Mouse (Mus musculus) midbrain, embryonic 13.5 days (tissue): ENCODE results near the gene Kif3a. TPM values are rescaled to one million over a fixed set of nuclear protein-coding genes. Genes with fewer than 3 reads are reported as not detected.
"Not testable (repeated sequence)": the region's sequence is repeated elsewhere in the genome, so short reads cannot be mapped to it uniquely, and the experiment has no call there.

Experiments
- ATAC-seq: fragments of 200-750 bp; cut with Nextera tagmentation; 2 replicates; pipeline ENCODE4 v1.8.0; 2017; ENCODE audit warnings: mild to moderate bottlenecking, moderate TSS enrichment, moderate library complexity
- H3K27ac ChIP-seq: fragments of 300-500 bp; sonication (generic); 2 replicates; pipeline ENCODE4 v1.5.1; 2015; ENCODE audit warnings: inconsistent platforms, mild to moderate bottlenecking, moderate library complexity
- H3K27me3 ChIP-seq: fragments of 300-500 bp; sonication (generic); 2 replicates; pipeline ENCODE4 v1.6.1; 2015; ENCODE audit warnings: mild to moderate bottlenecking, inconsistent platforms
- H3K36me3 ChIP-seq: fragments of 300-500 bp; sonication (generic); 2 replicates; pipeline ENCODE4 v1.6.1; 2015; ENCODE audit warnings: mild to moderate bottlenecking, inconsistent platforms
- H3K4me1 ChIP-seq: fragments of 300-500 bp; sonication (generic); replicated peaks from 2 replicates; pipeline ENCODE4 v1.6.1; 2015; ENCODE audit warnings: inconsistent platforms
- H3K4me2 ChIP-seq: fragments of 300-500 bp; sonication (generic); replicated peaks from 2 replicates; pipeline ENCODE4 v1.6.1; 2015; ENCODE audit warnings: moderate library complexity, mild to moderate bottlenecking, inconsistent platforms
- H3K4me3 ChIP-seq: fragments of 300-500 bp; sonication (generic); replicated peaks from 2 replicates; pipeline ENCODE4 v1.5.1; 2015; ENCODE audit warnings: mild to moderate bottlenecking, inconsistent platforms
- H3K9ac ChIP-seq: fragments of 300-500 bp; sonication (generic); replicated peaks from 2 replicates; pipeline ENCODE4 v1.6.1; 2015; ENCODE audit warnings: mild to moderate bottlenecking, inconsistent platforms
- H3K9me3 ChIP-seq: fragments of 300-500 bp; sonication (generic); 2 replicates; pipeline ENCODE4 v1.6.1; 2016; ENCODE audit warnings: mild to moderate bottlenecking, inconsistent platforms
- WGBS: fragments of 180-500 bp; shearing (Covaris S2); methylation state at CpG from one replicate; pipeline ENCODE4 v1.1.7; 2015; 5-methylcytosine and 5-hydroxymethylcytosine counted together
- polyA plus RNA-seq: library from polyadenylated mRNA; unstranded; fragments of >200 nt; fragmentation: Nextera tagmentation; extraction: Ambion mirVana; gene quantifications from 2 replicates; pipeline ENCODE4 v1.2.1, GENCODE M21; 2015

Kif3a gene
- polyA plus RNA-seq, 1 experiment from 2014 or later = 232 TPM

GRCm38 (mm10) chr11:53548036-53548605 lies 19.1 kb upstream of the Kif3a start:
- H3K4me3 ChIP-seq = no peak overlapping the region
- H3K9me3 ChIP-seq = no peaks in the 10 kb centered on the region
- H3K9ac ChIP-seq = no peak overlapping the region
- 91% methylated on average over 19 of the region's 19 CpGs for WGBS
- H3K4me1 ChIP-seq = 0 out of 2 replicates have a peak, but pooled peaks cover 3% of the 10 kb centered on the region
- no peaks in the 10 kb centered on the region for H3K36me3 ChIP-seq
- no peak for ATAC-seq
- no peak overlapping the region for H3K4me2 ChIP-seq
- no peaks in the 10 kb centered on the region for H3K27me3 ChIP-seq
- H3K27ac ChIP-seq = no peak overlapping the region

GRCm38 (mm10) chr11:53550714-53551113 lies 16.5 kb upstream of the Kif3a start:
- no peaks in the 10 kb centered on the region for H3K27me3 ChIP-seq
- H3K9me3 ChIP-seq = no peaks in the 10 kb centered on the region
- no peak overlapping the region for H3K27ac ChIP-seq
- 0 out of 2 replicates have a peak, but pooled peaks cover 3% of the 10 kb centered on the region for H3K4me1 ChIP-seq
- 89% methylated on average over 1 of the region's 1 CpGs for WGBS
- H3K36me3 ChIP-seq = no peaks in the 10 kb centered on the region
- H3K4me2 ChIP-seq = no peak overlapping the region
- ATAC-seq = no peak
- no peak overlapping the region for H3K4me3 ChIP-seq
- no peak overlapping the region for H3K9ac ChIP-seq

GRCm38 (mm10) chr11:53551754-53552153 lies 15.4 kb upstream of the Kif3a start:
- Histone ChIP-seq H3K4me1 (no peaks in the 10 kb centered on the region), H3K9ac (no peak overlapping the region), H3K9me3 (no peaks in the 10 kb centered on the region), H3K27ac (no peak overlapping the region), H3K4me3 (no peak overlapping the region), H3K27me3 (no peaks in the 10 kb centered on the region), H3K36me3 (no peaks in the 10 kb centered on the region), H3K4me2 (no peak overlapping the region)
- ATAC-seq = no peak
- WGBS = 81% methylated on average over 12 of the region's 12 CpGs

- H3K4me2 ChIP-seq, H3K4me1 ChIP-seq, H3K9ac ChIP-seq, H3K36me3 ChIP-seq, H3K27ac ChIP-seq, H3K4me3 ChIP-seq, H3K27me3 ChIP-seq, H3K9me3 ChIP-seq, ATAC-seq: not testable (repeated sequence)
- whole genome bisulfite sequencing = 92% methylated on average over 12 of the region's 20 CpGs
These were observed 10.7 kb upstream of the Kif3a start for GRCm38 (mm10) chr11:53556529-53556928.

- H3K27ac ChIP-seq, H3K4me1 ChIP-seq, ATAC-seq, H3K9ac ChIP-seq, H3K4me2 ChIP-seq, H3K9me3 ChIP-seq, H3K27me3 ChIP-seq, H3K4me3 ChIP-seq, H3K36me3 ChIP-seq: not testable (repeated sequence)
- 89% methylated on average over 2 of the region's 3 CpGs for WGBS
These were observed 9.2 kb upstream of the Kif3a start for GRCm38 (mm10) chr11:53557992-53558391.

- ATAC-seq, H3K4me3 ChIP-seq, H3K27me3 ChIP-seq, H3K4me1 ChIP-seq, H3K4me2 ChIP-seq, H3K9ac ChIP-seq, H3K9me3 ChIP-seq, H3K36me3 ChIP-seq, H3K27ac ChIP-seq: not testable (repeated sequence)
- 62% methylated on average over 2 of the region's 3 CpGs for WGBS
These were observed 7.2 kb upstream of the Kif3a start for GRCm38 (mm10) chr11:53559980-53560379.

GRCm38 (mm10) chr11:53561986-53562385 lies 5.2 kb upstream of the Kif3a start:
- Histone ChIP-seq H3K27me3 (no peaks in the 10 kb centered on the region), H3K36me3 (no peaks in the 10 kb centered on the region), H3K9ac (no peak overlapping the region), H3K4me1 (peaks cover 5% of the 10 kb centered on the region), H3K4me2 (no peak overlapping the region), H3K4me3 (no peak overlapping the region), H3K9me3 (peaks cover 3% of the 10 kb centered on the region; the same call in 1 of the 2 replicates), H3K27ac (no peak overlapping the region)
- 80% methylated on average over 2 of the region's 2 CpGs for WGBS
- no peak for ATAC-seq

GRCm38 (mm10) chr11:53566646-53567045 lies 533 bp upstream of the Kif3a start:
- H3K9me3 ChIP-seq = peaks cover 3% of the 10 kb centered on the region; the same call in 1 of the 2 replicates
- H3K27ac ChIP-seq = no peak overlapping the region
- peak overlapping the region; percentile 60 for H3K4me2 ChIP-seq
- ATAC-seq = peak; percentile 25
- no peaks in the 10 kb centered on the region for H3K27me3 ChIP-seq
- H3K36me3 ChIP-seq = peaks cover 10% of the 10 kb centered on the region
- H3K4me1 ChIP-seq = peaks cover 24% of the 10 kb centered on the region
- peak overlapping the region; percentile 92 for H3K9ac ChIP-seq
- 84% methylated on average over 4 of the region's 4 CpGs for WGBS
- H3K4me3 ChIP-seq = peak overlapping the region; percentile 93

- Histone ChIP-seq H3K36me3 (peaks cover 69% of the 10 kb centered on the region), H3K4me2 (no peak overlapping the region), H3K9me3 (no peaks in the 10 kb centered on the region), H3K27ac (no peak overlapping the region), H3K9ac (no peak overlapping the region), H3K4me1 (no peaks in the 10 kb centered on the region), H3K4me3 (no peak overlapping the region), H3K27me3 (no peaks in the 10 kb centered on the region)
- ATAC-seq = no peak
- 95% methylated on average over 3 of the region's 3 CpGs for WGBS
These were observed 13.4 kb downstream of the Kif3a start for GRCm38 (mm10) chr11:53580562-53580961.

- Histone ChIP-seq H3K4me3 (no peak overlapping the region), H3K9me3 (no peaks in the 10 kb centered on the region), H3K4me2 (no peak overlapping the region), H3K4me1 (no peaks in the 10 kb centered on the region), H3K9ac (no peak overlapping the region), H3K27ac (no peak overlapping the region), H3K36me3 (peaks cover 82% of the 10 kb centered on the region), H3K27me3 (no peaks in the 10 kb centered on the region)
- 75% methylated on average over 10 of the region's 10 CpGs for WGBS
- ATAC-seq = no peak; the same call in 1 of the 2 replicates
These were observed 16.0 kb downstream of the Kif3a start for GRCm38 (mm10) chr11:53583151-53583550.

- H3K4me1 ChIP-seq = no peaks in the 10 kb centered on the region
- H3K4me3 ChIP-seq = no peak overlapping the region
- no peak overlapping the region for H3K27ac ChIP-seq
- ATAC-seq = no peak
- no peak overlapping the region for H3K9ac ChIP-seq
- H3K9me3 ChIP-seq = no peaks in the 10 kb centered on the region
- no peak overlapping the region for H3K4me2 ChIP-seq
- peaks cover 86% of the 10 kb centered on the region for H3K36me3 ChIP-seq
- WGBS = 69% methylated on average over 3 of the region's 3 CpGs
- no peaks in the 10 kb centered on the region for H3K27me3 ChIP-seq
These were observed 17.7 kb downstream of the Kif3a start for GRCm38 (mm10) chr11:53584849-53585248.

- no peak for ATAC-seq
- Histone ChIP-seq H3K36me3 (peaks cover 82% of the 10 kb centered on the region), H3K9ac (no peak overlapping the region), H3K4me3 (no peak overlapping the region), H3K27me3 (no peaks in the 10 kb centered on the region), H3K4me1 (no peaks in the 10 kb centered on the region), H3K27ac (no peak overlapping the region), H3K4me2 (no peak overlapping the region), H3K9me3 (no peaks in the 10 kb centered on the region)
- 97% methylated on average over 6 of the region's 6 CpGs for WGBS
These were observed 18.3 kb downstream of the Kif3a start for GRCm38 (mm10) chr11:53585510-53585909.

- Histone ChIP-seq H3K9me3 (no peaks in the 10 kb centered on the region), H3K4me1 (no peaks in the 10 kb centered on the region), H3K9ac (no peak overlapping the region), H3K36me3 (peaks cover 89% of the 10 kb centered on the region), H3K27me3 (no peaks in the 10 kb centered on the region), H3K27ac (no peak overlapping the region), H3K4me3 (no peak overlapping the region), H3K4me2 (no peak overlapping the region)
- WGBS = 80% methylated on average over 8 of the region's 8 CpGs
- no peak for ATAC-seq
These were observed 21.1 kb downstream of the Kif3a start for GRCm38 (mm10) chr11:53588279-53588678.
